Mouse (Mus musculus) neural tube, embryonic 11.5 days (tissue): ENCODE measurements at regions not wholly inside any gene's neighbourhood (a gene's known extent, or its start where the extent isn't known, plus 50 kb on each side); places are given as distances from the start of the nearest gene placed in this dataset.

Experiments
- ATAC-seq: fragments of 200-750 bp; cut with Nextera tagmentation; 2 replicates; pipeline ENCODE4 v1.8.0; 2017; ENCODE audit warnings: moderate number of reproducible peaks, mild to moderate bottlenecking, moderate TSS enrichment, moderate library complexity; ENCODE audit not compliant: insufficient read depth, low FRiP score, low TSS enrichment
- DNase-seq: peaks from one replicate; pipeline ENCODE4 v3.0.0-alpha.2; 2015; ENCODE audit warnings: low spot score
- H3K27ac ChIP-seq: fragments of 300-500 bp; sonication (generic); 2 replicates; pipeline ENCODE4 v1.5.1; 2014; ENCODE audit warnings: low read depth, mild to moderate bottlenecking, low read length
- H3K27me3 ChIP-seq: fragments of 300-500 bp; sonication (generic); 2 replicates; pipeline ENCODE4 v1.6.1; 2014; ENCODE audit warnings: mild to moderate bottlenecking, low read length, mixed read lengths; ENCODE audit not compliant: control insufficient read depth, insufficient read depth
- H3K36me3 ChIP-seq: fragments of 300-500 bp; sonication (generic); 2 replicates; pipeline ENCODE4 v1.6.1; 2014; ENCODE audit warnings: mild to moderate bottlenecking, low read length, moderate library complexity, mixed read lengths; ENCODE audit not compliant: control insufficient read depth, insufficient read depth
- H3K4me1 ChIP-seq: fragments of 300-500 bp; sonication (generic); 2 replicates; pipeline ENCODE4 v1.6.1; 2014; ENCODE audit warnings: low read length, mixed read lengths; ENCODE audit not compliant: control insufficient read depth, insufficient read depth
- H3K4me2 ChIP-seq: fragments of 300-500 bp; sonication (generic); 2 replicates; pipeline ENCODE4 v1.6.1; 2014; ENCODE audit warnings: low read depth, mild to moderate bottlenecking, moderate library complexity
- H3K4me3 ChIP-seq: fragments of 300-500 bp; sonication (generic); 2 replicates; pipeline ENCODE4 v1.5.1; 2014; ENCODE audit warnings: low read depth, low read length
- H3K9ac ChIP-seq: fragments of 300-500 bp; sonication (generic); 2 replicates; pipeline ENCODE4 v1.6.1; 2014; ENCODE audit warnings: mild to moderate bottlenecking, low read length
- H3K9me3 ChIP-seq: fragments of 300-500 bp; sonication (generic); 2 replicates; pipeline ENCODE4 v1.6.1; 2016; ENCODE audit warnings: low read length; ENCODE audit not compliant: control insufficient read depth
- WGBS: fragments of 180-500 bp; shearing (Covaris S2); extraction: QIAGEN DNeasy Blood & Tissue Kit; methylation state at CpG from one replicate; pipeline ENCODE4 v1.1.7; 2014; 5-methylcytosine and 5-hydroxymethylcytosine counted together

DNA sequence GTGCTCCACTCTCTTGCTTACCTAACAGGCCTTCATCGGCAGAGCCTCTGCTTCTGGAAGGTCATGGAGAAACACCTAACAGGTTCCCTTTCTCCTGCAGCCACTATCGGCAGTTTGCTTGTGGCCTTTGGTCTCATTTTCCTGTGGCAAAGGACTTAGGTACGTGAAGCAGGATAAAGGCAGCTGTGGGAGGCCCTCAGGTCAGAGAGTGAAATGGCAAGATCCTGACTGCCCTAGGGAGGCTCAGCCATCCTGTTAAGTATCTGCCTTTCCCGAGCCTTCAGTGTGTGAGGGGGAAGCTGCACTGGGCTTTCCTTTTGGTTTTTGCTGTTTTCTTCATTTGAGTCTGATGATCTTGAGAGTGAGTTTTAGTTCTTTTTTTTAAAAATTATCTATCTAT lies 228.8 kb downstream of the Foxo1 start:
- 81% methylated on average over 4 of the region's 4 CpGs for WGBS
- ATAC-seq, result no peak

GRCm38 (mm10) chr3:52495401-52495800 lies 227.3 kb downstream of the Foxo1 start:
- no peak overlapping the region for H3K9ac ChIP-seq
- H3K4me1 ChIP-seq, result no peaks in the 10 kb centered on the region
- H3K27ac ChIP-seq, result no peak overlapping the region
- DNase-seq, result no peak
- ATAC-seq, result no peak
- H3K9me3 ChIP-seq, result no peaks in the 10 kb centered on the region
- no peak overlapping the region for H3K4me2 ChIP-seq
- no peaks in the 10 kb centered on the region for H3K27me3 ChIP-seq
- H3K4me3 ChIP-seq, result no peak overlapping the region
- no peaks in the 10 kb centered on the region for H3K36me3 ChIP-seq

More for the DNA sequence above, 228.8 kb downstream of the Foxo1 start:
- Histone ChIP-seq H3K4me3 (no peak overlapping the region), H3K4me2 (no peak overlapping the region), H3K27ac (no peak overlapping the region), H3K4me1 (no peaks in the 10 kb centered on the region), H3K36me3 (no peaks in the 10 kb centered on the region), H3K27me3 (no peaks in the 10 kb centered on the region), H3K9me3 (no peaks in the 10 kb centered on the region), H3K9ac (no peak overlapping the region)
- no peak for DNase-seq

GRCm38 (mm10) chr3:52494924-52495323 lies 226.8 kb downstream of the Foxo1 start:
- H3K9me3 ChIP-seq, result no peaks in the 10 kb centered on the region
- DNase-seq (no peak), ATAC-seq (no peak)
- no peak overlapping the region for H3K4me3 ChIP-seq
- H3K27me3 ChIP-seq, result no peaks in the 10 kb centered on the region
- H3K36me3 ChIP-seq, result no peaks in the 10 kb centered on the region
- 78% methylated on average over 2 of the region's 2 CpGs for WGBS
- H3K4me2 ChIP-seq, result no peak overlapping the region
- no peaks in the 10 kb centered on the region for H3K4me1 ChIP-seq
- no peak overlapping the region for H3K9ac ChIP-seq
- no peak overlapping the region for H3K27ac ChIP-seq

DNA sequence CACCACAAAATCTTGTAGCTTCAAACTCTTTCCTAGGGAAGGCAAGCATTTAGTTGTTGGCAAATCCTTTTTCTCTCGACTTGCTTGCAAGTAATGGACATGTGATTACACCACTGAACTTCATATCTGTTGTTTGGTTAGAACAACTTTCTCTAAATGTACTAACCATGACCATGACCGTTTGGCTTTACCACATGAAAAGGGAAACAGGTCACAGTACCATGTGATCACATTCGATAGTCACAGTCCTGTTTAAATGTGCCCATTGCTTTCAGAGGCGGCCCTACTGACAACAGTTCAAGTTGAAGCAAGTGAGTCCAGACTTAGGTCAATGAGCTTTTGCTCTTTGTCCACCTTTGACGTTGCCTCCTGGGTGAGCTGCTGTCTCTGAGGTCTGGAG lies 211.1 kb downstream of the Foxo1 start:
- H3K36me3 ChIP-seq, result no peaks in the 10 kb centered on the region
- H3K9ac ChIP-seq, result no peak overlapping the region
- H3K27me3 ChIP-seq, result no peaks in the 10 kb centered on the region
- H3K4me2 ChIP-seq, result no peak overlapping the region
- no peak overlapping the region for H3K4me3 ChIP-seq
- 86% methylated on average over 5 of the region's 5 CpGs for WGBS
- H3K9me3 ChIP-seq, result no peaks in the 10 kb centered on the region
- H3K4me1 ChIP-seq, result no peaks in the 10 kb centered on the region
- ATAC-seq (no peak), DNase-seq (no peak)
- H3K27ac ChIP-seq, result no peak overlapping the region

DNA sequence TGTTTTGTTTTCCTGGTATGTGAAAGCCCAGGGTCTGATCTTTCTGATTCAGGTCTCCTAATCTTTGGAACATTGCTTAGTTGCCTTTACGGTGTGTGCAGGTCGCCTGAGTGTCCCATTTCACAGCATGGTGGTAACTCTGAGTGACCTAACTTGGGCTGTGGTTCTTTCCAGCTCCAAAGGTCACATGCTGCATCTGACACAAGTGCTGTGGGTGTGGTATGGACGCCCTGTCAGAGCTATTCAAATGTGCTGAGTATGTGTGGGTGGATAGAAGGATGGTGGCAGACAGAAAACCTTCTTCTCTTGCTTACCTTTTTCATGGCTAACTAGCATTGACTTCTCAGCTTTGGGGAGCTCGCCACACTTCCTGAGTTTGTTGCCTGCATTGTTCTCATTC lies 201.8 kb downstream of the Foxo1 start:
- H3K36me3 ChIP-seq, result no peaks in the 10 kb centered on the region
- H3K27me3 ChIP-seq, result no peaks in the 10 kb centered on the region
- WGBS, result 79% methylated on average over 4 of the region's 4 CpGs
- ATAC-seq (no peak), DNase-seq (no peak)
- no peak overlapping the region for H3K27ac ChIP-seq
- no peak overlapping the region for H3K9ac ChIP-seq
- no peak overlapping the region for H3K4me2 ChIP-seq
- H3K9me3 ChIP-seq, result peaks cover 3% of the 10 kb centered on the region; the same call in 1 of the 2 replicates
- H3K4me1 ChIP-seq, result no peaks in the 10 kb centered on the region
- H3K4me3 ChIP-seq, result no peak overlapping the region

GRCm38 (mm10) chr3:52469397-52469796 lies 201.3 kb downstream of the Foxo1 start:
- no peaks in the 10 kb centered on the region for H3K4me1 ChIP-seq
- ATAC-seq (no peak), DNase-seq (no peak)
- H3K27ac ChIP-seq, result no peak overlapping the region
- no peak overlapping the region for H3K9ac ChIP-seq
- no peak overlapping the region for H3K4me2 ChIP-seq
- peaks cover 3% of the 10 kb centered on the region; the same call in 1 of the 2 replicates for H3K9me3 ChIP-seq
- no peaks in the 10 kb centered on the region for H3K36me3 ChIP-seq
- H3K4me3 ChIP-seq, result no peak overlapping the region
- WGBS, result 93% methylated on average over 5 of the region's 5 CpGs
- no peaks in the 10 kb centered on the region for H3K27me3 ChIP-seq

GRCm38 (mm10) chr3:52468326-52468725 lies 200.2 kb downstream of the Foxo1 start:
- Histone ChIP-seq H3K36me3 (no peaks in the 10 kb centered on the region), H3K27me3 (no peaks in the 10 kb centered on the region), H3K4me3 (no peak overlapping the region), H3K9me3 (peaks cover 3% of the 10 kb centered on the region; the same call in 1 of the 2 replicates), H3K4me1 (no peaks in the 10 kb centered on the region), H3K4me2 (no peak overlapping the region), H3K9ac (no peak overlapping the region), H3K27ac (no peak overlapping the region)
- 88% methylated on average over 8 of the region's 8 CpGs for WGBS
- DNase-seq (no peak), ATAC-seq (no peak)

- Histone ChIP-seq H3K27ac (no peak overlapping the region), H3K4me1 (no peaks in the 10 kb centered on the region), H3K36me3 (no peaks in the 10 kb centered on the region), H3K27me3 (no peaks in the 10 kb centered on the region), H3K9ac (no peak overlapping the region), H3K9me3 (peaks cover 3% of the 10 kb centered on the region; the same call in 1 of the 2 replicates), H3K4me3 (no peak overlapping the region), H3K4me2 (no peak overlapping the region)
- WGBS, result 57% methylated on average over 3 of the region's 3 CpGs
- DNase-seq (no peak), ATAC-seq (no peak)
Measured at GRCm38 (mm10) chr3:52467876-52468275, 199.7 kb downstream of the Foxo1 start.

DNA sequence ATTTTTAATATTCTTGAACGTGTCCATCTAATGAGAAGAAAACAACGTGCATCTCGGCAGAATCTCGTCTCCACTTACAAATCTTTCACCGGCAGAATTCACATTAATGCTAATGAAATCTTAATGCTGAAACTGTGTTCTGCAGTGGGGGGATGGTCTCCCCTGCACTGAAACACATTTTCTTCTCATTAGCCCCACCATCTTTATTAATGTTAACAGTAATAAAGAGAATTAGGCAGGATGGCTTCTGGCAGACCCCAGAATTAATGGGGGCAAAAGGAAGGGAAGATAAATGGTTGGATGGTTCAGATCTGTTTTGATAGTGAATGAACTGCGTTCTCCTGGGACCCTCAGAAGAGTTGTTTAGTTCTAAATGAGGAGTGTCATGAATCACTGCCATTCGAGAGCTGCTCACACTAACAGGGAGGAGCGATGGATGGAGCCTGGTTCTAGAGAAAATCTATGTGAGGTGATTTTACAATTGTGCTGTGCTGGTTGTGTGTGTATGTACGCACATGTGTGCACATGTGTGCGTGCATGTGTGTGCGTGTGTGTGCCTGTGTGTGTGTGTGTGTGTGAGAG lies 198.9 kb downstream of the Foxo1 start:
- Histone ChIP-seq H3K4me3 (no peak overlapping the region), H3K27ac (no peak overlapping the region), H3K27me3 (no peaks in the 10 kb centered on the region), H3K4me2 (no peak overlapping the region), H3K4me1 (no peaks in the 10 kb centered on the region), H3K9me3 (peaks cover 3% of the 10 kb centered on the region; the same call in 1 of the 2 replicates), H3K36me3 (no peaks in the 10 kb centered on the region), H3K9ac (no peak overlapping the region)
- DNase-seq (no peak), ATAC-seq (no peak)
- 65% methylated on average over 11 of the region's 11 CpGs for WGBS
